Mouse (Mus musculus): ENCODE data around the gene Tmem252. TPM values are rescaled to one million over a fixed set of nuclear protein-coding genes. Genes with fewer than 3 reads are reported as not detected.
A peak's percentile ranks its signal among the peaks of the same experiment; 100 is the strongest.

The Tmem252 gene
- polyA plus RNA-seq, 1 experiment from 2014 or later, result 2.4 TPM

DNA sequence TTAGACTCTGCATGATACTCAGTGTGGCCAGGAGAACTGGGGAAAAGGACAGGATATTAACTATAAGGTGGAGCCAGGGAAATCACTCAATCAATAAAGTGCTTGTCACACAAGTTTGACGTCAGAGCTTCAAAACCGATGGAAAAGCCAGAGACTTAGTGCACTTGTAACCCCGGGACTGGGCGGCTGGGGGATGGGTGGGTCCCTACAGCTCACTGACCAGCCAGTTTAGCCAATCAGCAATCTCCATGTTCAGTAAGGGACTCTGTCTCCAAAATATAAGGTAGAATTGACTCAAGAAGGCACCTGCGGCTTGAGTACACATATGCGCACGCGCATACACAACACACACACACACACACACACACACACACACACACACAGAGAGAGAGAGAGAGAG is 25.8 kb upstream of the Tmem252 start:
- H3K27ac ChIP-seq (ENCODE audit: low read depth, low read length), result no peak overlapping the region
- H3K9me3 ChIP-seq (ENCODE audit: control insufficient read depth, low read length), result no peaks in the 10 kb centered on the region
- H3K27me3 ChIP-seq (replicated peaks; ENCODE audit: control insufficient read depth, insufficient read depth, low read length), result no peaks in the 10 kb centered on the region
- 88% methylated on average over 8 of the region's 8 CpGs for WGBS
- ATAC-seq, result no peak
- no peak overlapping the region for H3K4me3 ChIP-seq (ENCODE audit: low read length)
- H3K9ac ChIP-seq (ENCODE audit: low read depth, low read length), result no peak overlapping the region
- H3K4me2 ChIP-seq (ENCODE audit: low read length), result no peak overlapping the region
- no peaks in the 10 kb centered on the region for H3K36me3 ChIP-seq (ENCODE audit: control insufficient read depth, insufficient read depth, low read length)
- H3K4me1 ChIP-seq (ENCODE audit: control insufficient read depth, insufficient read depth, low read depth, low read length), result peaks cover 2% of the 10 kb centered on the region; the same call in 1 of the 2 replicates

DNA sequence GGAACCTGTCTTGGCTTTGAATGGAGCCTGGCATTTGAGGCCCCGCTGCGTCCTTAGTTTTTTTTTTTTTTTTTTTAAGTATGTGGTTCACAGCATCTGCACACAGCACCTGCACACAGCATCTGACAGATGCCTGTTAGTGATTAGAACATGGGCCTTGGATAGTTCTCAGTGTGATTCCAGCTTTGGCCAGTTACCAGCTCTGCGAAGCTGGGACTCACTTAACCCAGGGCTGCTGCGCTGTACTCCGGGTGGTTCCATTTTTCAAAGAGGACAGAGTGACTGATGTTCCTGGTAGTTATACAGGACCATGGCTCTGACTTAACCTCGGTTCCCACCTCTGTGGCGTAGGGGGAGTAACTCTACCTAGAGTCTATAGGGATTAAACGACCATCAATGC is 23.4 kb upstream of the Tmem252 start:
- Histone ChIP-seq H3K27me3 (replicated peaks; ENCODE audit: control insufficient read depth, insufficient read depth, low read length) (no peaks in the 10 kb centered on the region; the same call in 1 of the 2 replicates), H3K36me3 (ENCODE audit: control insufficient read depth, insufficient read depth, low read length) (no peaks in the 10 kb centered on the region), H3K27ac (ENCODE audit: low read depth, low read length) (no peak overlapping the region), H3K4me2 (ENCODE audit: low read length) (no peak overlapping the region), H3K4me3 (ENCODE audit: low read length) (no peak overlapping the region), H3K9ac (ENCODE audit: low read depth, low read length) (no peak overlapping the region), H3K9me3 (ENCODE audit: control insufficient read depth, low read length) (no peaks in the 10 kb centered on the region), H3K4me1 (ENCODE audit: control insufficient read depth, insufficient read depth, low read depth, low read length) (peaks cover 2% of the 10 kb centered on the region; the same call in 1 of the 2 replicates)
- no peak for ATAC-seq
- 63% methylated on average over 8 of the region's 8 CpGs for WGBS

DNA sequence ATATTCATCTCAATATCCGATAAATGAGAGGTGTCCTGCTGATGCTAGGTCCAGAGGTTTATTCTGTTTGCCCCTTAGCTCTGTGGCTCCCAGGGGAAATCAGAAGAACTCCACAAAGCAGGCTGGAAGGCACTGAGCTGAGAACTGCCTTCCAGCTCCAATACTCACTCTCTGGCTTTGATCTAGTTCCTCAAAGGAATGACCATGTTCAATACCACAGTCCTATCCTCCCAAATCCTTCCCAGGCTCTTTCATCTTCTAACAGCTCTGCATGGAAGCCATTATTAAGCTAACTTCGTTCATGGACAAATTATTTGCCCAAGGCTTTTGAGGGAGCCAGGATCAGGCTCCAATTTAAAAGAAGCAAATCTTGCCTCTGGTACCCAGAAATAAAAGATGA is 22.2 kb upstream of the Tmem252 start:
- no peak for ATAC-seq
- WGBS, result 52% methylated on average over 2 of the region's 2 CpGs
- H3K4me3 ChIP-seq (ENCODE audit: low read length), result no peak overlapping the region
- no peaks in the 10 kb centered on the region; the same call in 1 of the 2 replicates for H3K27me3 ChIP-seq (replicated peaks; ENCODE audit: control insufficient read depth, insufficient read depth, low read length)
- no peak overlapping the region for H3K4me2 ChIP-seq (ENCODE audit: low read length)
- H3K27ac ChIP-seq (ENCODE audit: low read depth, low read length), result no peak overlapping the region
- H3K9ac ChIP-seq (ENCODE audit: low read depth, low read length), result no peak overlapping the region
- no peaks in the 10 kb centered on the region for H3K9me3 ChIP-seq (ENCODE audit: control insufficient read depth, low read length)
- H3K36me3 ChIP-seq (ENCODE audit: control insufficient read depth, insufficient read depth, low read length), result no peaks in the 10 kb centered on the region
- peaks cover 2% of the 10 kb centered on the region; the same call in 1 of the 2 replicates for H3K4me1 ChIP-seq (ENCODE audit: control insufficient read depth, insufficient read depth, low read depth, low read length)

DNA sequence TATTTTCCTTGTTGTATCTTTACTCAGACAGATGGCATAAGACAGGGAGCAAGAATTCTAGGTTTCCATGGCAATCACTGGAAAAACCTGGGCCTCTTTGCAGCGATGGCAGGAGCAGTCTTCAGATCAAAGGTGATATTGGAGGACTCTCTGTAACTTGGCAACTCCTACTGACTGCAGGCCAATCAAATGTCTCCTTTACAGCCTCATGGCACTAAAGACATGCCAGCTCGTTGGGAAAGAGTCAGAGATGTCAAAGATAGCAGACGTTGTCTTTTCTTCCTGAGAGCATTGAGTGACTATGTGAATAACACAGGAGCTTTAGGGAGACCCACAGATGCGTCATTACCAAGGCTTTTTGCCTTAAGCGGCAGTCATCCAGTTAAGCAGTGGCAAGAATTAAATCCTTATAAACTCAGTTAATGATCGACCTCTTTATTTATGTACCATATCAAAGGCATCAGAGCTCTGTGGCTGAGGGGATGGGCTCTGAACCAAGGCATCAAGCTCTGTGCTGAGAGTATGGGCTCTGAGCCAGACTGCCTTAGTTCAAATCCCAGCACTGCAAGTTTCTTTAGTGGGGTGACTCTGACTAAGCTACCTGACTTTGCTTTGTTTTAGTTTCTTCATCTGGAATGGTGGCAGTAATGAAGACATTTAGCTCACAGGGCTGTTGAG is 21.3 kb upstream of the Tmem252 start:
- H3K4me3 ChIP-seq (ENCODE audit: low read length), result no peak overlapping the region
- H3K36me3 ChIP-seq (ENCODE audit: control insufficient read depth, insufficient read depth, low read length), result no peaks in the 10 kb centered on the region
- peak; percentile 54; the same call in 1 of the 2 replicates for ATAC-seq
- peaks cover 2% of the 10 kb centered on the region; the same call in 1 of the 2 replicates for H3K4me1 ChIP-seq (ENCODE audit: control insufficient read depth, insufficient read depth, low read depth, low read length)
- no peaks in the 10 kb centered on the region; the same call in 1 of the 2 replicates for H3K27me3 ChIP-seq (replicated peaks; ENCODE audit: control insufficient read depth, insufficient read depth, low read length)
- 0 out of 2 replicates have a peak overlapping the region, but pooled peaks have one; percentile 12 for H3K27ac ChIP-seq (ENCODE audit: low read depth, low read length)
- 33% methylated on average over 6 of the region's 6 CpGs for WGBS
- H3K9ac ChIP-seq (ENCODE audit: low read depth, low read length), result no peak overlapping the region
- H3K9me3 ChIP-seq (ENCODE audit: control insufficient read depth, low read length), result no peaks in the 10 kb centered on the region
- no peak overlapping the region for H3K4me2 ChIP-seq (ENCODE audit: low read length)

DNA sequence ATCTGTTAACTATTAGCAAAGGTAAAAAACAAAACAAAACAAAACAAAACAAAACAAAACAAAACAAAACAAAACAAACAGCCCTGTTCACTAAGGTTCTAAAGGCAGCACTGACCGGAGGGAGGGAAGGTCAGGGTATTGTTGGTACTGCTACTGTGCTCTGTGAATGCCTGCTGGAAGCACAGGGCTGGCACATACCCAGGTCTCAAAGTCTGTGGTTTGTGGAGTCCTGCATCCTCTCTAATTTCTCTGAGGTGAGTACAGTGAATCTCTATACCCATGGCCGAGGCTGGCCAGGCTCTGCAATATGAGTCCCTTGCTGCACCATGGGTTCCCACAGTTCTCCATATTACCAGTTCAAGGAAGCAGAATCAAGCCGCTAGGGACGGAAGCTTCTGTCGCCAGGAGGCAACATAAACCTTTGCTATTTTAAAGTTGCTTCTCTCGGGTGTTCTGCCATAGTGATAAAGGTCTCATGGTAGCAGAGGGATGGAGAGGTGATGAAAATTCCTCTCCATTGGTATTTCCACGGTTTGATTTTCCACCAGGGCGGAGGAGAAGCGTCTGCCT is 20.5 kb upstream of the Tmem252 start:
- 77% methylated on average over 9 of the region's 9 CpGs for WGBS

DNA sequence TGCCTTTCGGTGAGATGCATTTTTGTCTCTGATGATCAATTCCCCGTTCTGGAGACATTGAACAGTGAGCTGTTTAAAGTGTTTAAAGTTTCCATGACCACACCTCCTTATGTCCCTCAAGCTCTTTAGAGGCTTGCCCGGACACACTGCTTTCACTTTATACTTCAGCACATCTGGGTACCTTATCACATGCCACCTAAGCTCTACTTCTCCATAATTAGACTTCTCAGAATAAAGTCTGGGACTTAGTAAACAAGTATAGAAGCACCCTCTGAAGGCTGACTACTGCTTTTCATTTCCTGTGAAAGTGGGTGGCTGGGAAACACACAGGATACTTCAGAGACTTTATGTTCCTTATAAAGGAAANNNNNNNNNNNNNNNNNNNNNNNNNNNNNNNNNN is 16.8 kb upstream of the Tmem252 start:
- Histone ChIP-seq H3K9ac (ENCODE audit: low read depth, low read length) (no peak overlapping the region), H3K4me3 (ENCODE audit: low read length) (no peak overlapping the region), H3K36me3 (ENCODE audit: control insufficient read depth, insufficient read depth, low read length) (no peaks in the 10 kb centered on the region), H3K9me3 (ENCODE audit: control insufficient read depth, low read length) (no peaks in the 10 kb centered on the region), H3K27me3 (replicated peaks; ENCODE audit: control insufficient read depth, insufficient read depth, low read length) (no peaks in the 10 kb centered on the region; the same call in 1 of the 2 replicates), H3K4me1 (ENCODE audit: control insufficient read depth, insufficient read depth, low read depth, low read length) (peaks cover 2% of the 10 kb centered on the region; the same call in 1 of the 2 replicates), H3K27ac (ENCODE audit: low read depth, low read length) (no peak overlapping the region), H3K4me2 (ENCODE audit: low read length) (no peak overlapping the region)
- no peak for ATAC-seq
- WGBS, result 87% methylated on average over 3 of the region's 3 CpGs

More for the DNA sequence above, 20.5 kb upstream of the Tmem252 start:
- Histone ChIP-seq H3K36me3 (ENCODE audit: control insufficient read depth, insufficient read depth, low read length) (no peaks in the 10 kb centered on the region), H3K4me1 (ENCODE audit: control insufficient read depth, insufficient read depth, low read depth, low read length) (peaks cover 2% of the 10 kb centered on the region; the same call in 1 of the 2 replicates), H3K4me2 (ENCODE audit: low read length) (no peak overlapping the region), H3K27me3 (replicated peaks; ENCODE audit: control insufficient read depth, insufficient read depth, low read length) (no peaks in the 10 kb centered on the region; the same call in 1 of the 2 replicates), H3K9ac (ENCODE audit: low read depth, low read length) (no peak overlapping the region), H3K27ac (ENCODE audit: low read depth, low read length) (no peak overlapping the region), H3K4me3 (ENCODE audit: low read length) (no peak overlapping the region), H3K9me3 (ENCODE audit: control insufficient read depth, low read length) (no peaks in the 10 kb centered on the region)
- no peak for ATAC-seq

DNA sequence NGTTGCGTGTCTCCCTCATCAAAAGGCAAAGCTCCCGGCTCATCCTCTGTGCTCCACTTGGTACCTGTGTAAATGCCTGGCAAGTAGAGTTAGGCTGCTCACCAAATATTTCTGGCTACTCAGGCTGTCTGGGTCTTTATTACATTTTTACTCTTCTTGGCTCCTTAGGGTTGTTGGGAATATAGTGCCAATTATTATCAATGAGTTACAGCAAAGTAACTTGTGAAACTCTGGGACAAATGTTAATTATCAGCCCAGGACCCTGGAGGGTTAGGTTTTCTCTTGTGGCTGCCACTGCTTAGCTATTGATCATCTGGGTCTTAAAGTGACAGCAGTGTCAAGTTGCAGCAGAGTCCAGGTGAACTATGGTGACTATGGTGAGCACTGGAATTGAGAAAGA is 11.5 kb upstream of the Tmem252 start:
- Histone ChIP-seq H3K9me3 (ENCODE audit: control insufficient read depth, low read length) (no peaks in the 10 kb centered on the region), H3K4me2 (ENCODE audit: low read length) (no peak overlapping the region), H3K4me1 (ENCODE audit: control insufficient read depth, insufficient read depth, low read depth, low read length) (no peaks in the 10 kb centered on the region), H3K4me3 (ENCODE audit: low read length) (no peak overlapping the region), H3K27me3 (replicated peaks; ENCODE audit: control insufficient read depth, insufficient read depth, low read length) (no peaks in the 10 kb centered on the region), H3K9ac (ENCODE audit: low read depth, low read length) (no peak overlapping the region), H3K27ac (ENCODE audit: low read depth, low read length) (no peak overlapping the region), H3K36me3 (ENCODE audit: control insufficient read depth, insufficient read depth, low read length) (no peaks in the 10 kb centered on the region)
- 92% methylated on average over 2 of the region's 2 CpGs for WGBS
- ATAC-seq, result no peak

DNA sequence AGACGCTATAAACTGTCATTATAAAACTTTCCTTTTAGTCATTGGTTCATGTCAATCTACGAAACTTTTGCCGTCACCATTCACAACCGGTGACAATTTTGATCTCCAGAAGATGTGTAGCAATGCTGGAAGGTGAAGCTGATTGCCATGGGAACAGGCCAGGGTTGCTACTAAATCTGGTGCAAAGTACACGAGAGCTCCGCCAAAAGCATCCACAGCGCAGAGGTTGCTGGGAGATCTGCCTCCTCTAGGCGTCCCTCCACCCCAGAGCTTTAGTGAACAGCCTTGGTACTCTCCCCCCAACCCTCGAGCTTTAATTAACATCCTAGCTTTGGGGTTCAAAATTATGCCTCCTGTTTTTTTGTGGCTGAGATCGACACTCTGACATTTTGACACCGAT is 8.0 kb upstream of the Tmem252 start:
- Histone ChIP-seq H3K4me3 (ENCODE audit: low read length) (no peak overlapping the region), H3K36me3 (ENCODE audit: control insufficient read depth, insufficient read depth, low read length) (no peaks in the 10 kb centered on the region), H3K4me1 (ENCODE audit: control insufficient read depth, insufficient read depth, low read depth, low read length) (no peaks in the 10 kb centered on the region), H3K9me3 (ENCODE audit: control insufficient read depth, low read length) (no peaks in the 10 kb centered on the region), H3K9ac (ENCODE audit: low read depth, low read length) (no peak overlapping the region), H3K27ac (ENCODE audit: low read depth, low read length) (no peak overlapping the region), H3K27me3 (replicated peaks; ENCODE audit: control insufficient read depth, insufficient read depth, low read length) (no peaks in the 10 kb centered on the region), H3K4me2 (ENCODE audit: low read length) (no peak overlapping the region)
- 75% methylated on average over 11 of the region's 11 CpGs for WGBS
- ATAC-seq, result no peak

DNA sequence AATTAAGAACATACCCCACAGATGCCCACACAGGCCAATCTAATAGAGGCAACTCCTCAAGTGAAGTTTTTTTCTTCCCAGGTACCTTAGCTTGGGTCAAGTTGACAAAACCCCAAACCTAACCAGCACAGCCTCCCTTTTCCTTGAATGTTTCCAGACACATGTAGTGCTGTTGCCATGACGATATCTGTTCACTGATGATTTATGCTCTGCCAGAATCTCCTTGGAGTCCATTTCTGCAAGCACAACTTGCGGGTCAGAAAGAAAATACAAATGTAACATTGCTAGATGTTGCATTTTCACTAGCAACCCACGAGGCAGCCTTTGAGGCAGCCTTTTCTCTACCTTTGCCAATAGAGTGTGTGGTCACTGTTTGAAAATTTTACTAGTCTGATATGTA is 6.3 kb upstream of the Tmem252 start:
- Histone ChIP-seq H3K9ac (ENCODE audit: low read depth, low read length) (no peak overlapping the region), H3K36me3 (ENCODE audit: control insufficient read depth, insufficient read depth, low read length) (no peaks in the 10 kb centered on the region), H3K27me3 (replicated peaks; ENCODE audit: control insufficient read depth, insufficient read depth, low read length) (no peaks in the 10 kb centered on the region), H3K27ac (ENCODE audit: low read depth, low read length) (no peak overlapping the region), H3K4me2 (ENCODE audit: low read length) (no peak overlapping the region), H3K9me3 (ENCODE audit: control insufficient read depth, low read length) (no peaks in the 10 kb centered on the region), H3K4me1 (ENCODE audit: control insufficient read depth, insufficient read depth, low read depth, low read length) (no peaks in the 10 kb centered on the region), H3K4me3 (ENCODE audit: low read length) (no peak overlapping the region)
- ATAC-seq, result no peak
- WGBS, result 45% methylated on average over 3 of the region's 3 CpGs

Measured in hindbrain, embryonic 16.5 days (tissue).